In the genomic region with DNA sequence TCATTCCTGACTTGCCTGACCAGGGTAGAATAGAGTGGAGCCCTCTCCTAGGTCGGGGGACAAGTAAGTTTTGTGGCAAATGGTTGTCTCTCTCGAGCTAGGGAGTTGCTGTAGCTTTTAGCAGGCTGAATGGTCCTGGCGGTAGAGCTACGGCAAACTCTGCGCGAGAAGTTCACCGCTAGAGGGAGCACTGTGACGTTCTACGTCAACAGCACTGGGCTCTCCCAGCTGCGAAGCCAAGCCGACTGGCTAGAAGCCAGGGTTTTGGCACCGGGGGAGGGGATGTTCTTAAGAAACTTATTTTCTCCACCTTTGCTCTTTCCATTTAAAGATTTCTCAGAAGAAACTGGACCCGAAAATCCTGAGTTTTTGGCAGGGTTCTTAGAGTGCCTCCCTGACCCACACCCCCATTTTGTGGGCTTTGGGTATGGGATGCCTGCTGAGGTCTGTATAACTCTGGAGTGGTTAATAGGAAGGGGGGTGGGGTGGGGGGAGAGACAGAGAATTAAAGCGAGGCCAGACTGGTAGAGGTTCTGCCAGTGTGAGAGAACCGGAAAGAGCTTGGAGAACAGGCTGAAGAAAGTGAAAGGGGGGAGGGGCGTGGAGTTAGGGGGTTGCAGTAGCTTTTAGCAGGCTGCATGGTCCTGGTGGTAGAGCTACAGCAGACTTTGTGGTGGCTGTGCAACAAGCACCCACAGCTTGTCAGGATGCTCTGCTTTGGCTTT, we compare ENCODE assay signal across 8 mouse cellular contexts. TPM values are rescaled to one million over a fixed set of nuclear protein-coding genes. Genes with fewer than 3 reads are reported as not detected.
DNase-seq lines count a peak whose midpoint lies in the region; ATAC-seq and TF ChIP-seq lines count a peak whose summit lies in the region.

No protein-coding gene starts in this region.

- DNase-seq in CD4-positive, CD25-positive, alpha-beta regulatory T cell, adult 2 months (ENCODE audit: low read depth, low spot score): peak; percentile 15
- DNase-seq in embryonic facial prominence, embryonic 14.5 days (ENCODE audit: low spot score): peak; percentile 96
- peak; percentile 65 to 77 for DNase-seq in heart, adult 2 months
- DNase-seq in kidney, adult 18-20 months: peak; percentile 84
- peak; percentile 81 to 86 for DNase-seq in left cerebral cortex, postnatal 36 days (ENCODE audit: low spot score in 2 of 2)
- peak; percentile 1 for DNase-seq in splenic B cell, adult 2 months (ENCODE audit: low read depth, low spot score)

- 6% methylated on average over 16 of the region's 16 CpGs for WGBS in embryonic facial prominence, embryonic 14.5 days
- 8% methylated on average over 16 of the region's 16 CpGs for WGBS in heart, adult 2 months
- WGBS in midbrain, embryonic 12.5 days: 6% methylated on average over 16 of the region's 16 CpGs

- no peak overlapping the region; the same call in 1 of the 2 replicates for H3K4me3 ChIP-seq in embryonic facial prominence, embryonic 14.5 days (ENCODE audit: low read depth, low read length)
- H3K4me3 ChIP-seq in heart, adult 2 months: no peak overlapping the region
- H3K4me3 ChIP-seq in midbrain, embryonic 12.5 days: no peak overlapping the region

- TF ChIP-seq POLR2A in heart, adult 2 months (IDR thresholded peaks at IDR 0.05; ENCODE audit: insufficient read depth, low read depth, low read length): no peak

- no peak for TF ChIP-seq EP300 in heart, adult 2 months (IDR thresholded peaks at IDR 0.05; ENCODE audit: insufficient read depth, low read depth, low read length)

- H3K9me3 ChIP-seq in embryonic facial prominence, embryonic 14.5 days (ENCODE audit: control insufficient read depth, low read length): no peaks in the 10 kb centered on the region
- no peaks in the 10 kb centered on the region for H3K9me3 ChIP-seq in midbrain, embryonic 12.5 days

- no peaks in the 10 kb centered on the region for H3K36me3 ChIP-seq in embryonic facial prominence, embryonic 14.5 days (ENCODE audit: control insufficient read depth, insufficient read depth, low read length)
- no peaks in the 10 kb centered on the region for H3K36me3 ChIP-seq in heart, adult 2 months (ENCODE audit: control insufficient read depth, insufficient read depth, low read length)
- no peaks in the 10 kb centered on the region for H3K36me3 ChIP-seq in midbrain, embryonic 12.5 days
- no peaks in the 10 kb centered on the region for H3K36me3 ChIP-seq in splenic B cell, adult 2 months (ENCODE audit: control insufficient read depth, insufficient read depth, low read length, poor library complexity, severe bottlenecking)

- H3K27ac ChIP-seq in embryonic facial prominence, embryonic 14.5 days (replicated peaks; ENCODE audit: low read depth, low read length): no peak overlapping the region; the same call in 1 of the 2 replicates
- no peak overlapping the region for H3K27ac ChIP-seq in heart, adult 2 months
- no peak overlapping the region for H3K27ac ChIP-seq in midbrain, embryonic 12.5 days (replicated peaks)

- peaks cover 18% of the 10 kb centered on the region for H3K4me1 ChIP-seq in embryonic facial prominence, embryonic 14.5 days (ENCODE audit: control insufficient read depth, insufficient read depth, low read length)
- H3K4me1 ChIP-seq in heart, adult 2 months (ENCODE audit: control insufficient read depth, insufficient read depth, low read length): no peaks in the 10 kb centered on the region
- H3K4me1 ChIP-seq in midbrain, embryonic 12.5 days: peaks cover 5% of the 10 kb centered on the region

- H3K4me2 ChIP-seq in embryonic facial prominence, embryonic 14.5 days (ENCODE audit: low read depth, low read length): peak overlapping the region; percentile 52
- peak overlapping the region; percentile 37 for H3K4me2 ChIP-seq in midbrain, embryonic 12.5 days (replicated peaks)

- no peaks in the 10 kb centered on the region for H3K27me3 ChIP-seq in embryonic facial prominence, embryonic 14.5 days (replicated peaks; ENCODE audit: control insufficient read depth, insufficient read depth, low read length)
- no peaks in the 10 kb centered on the region for H3K27me3 ChIP-seq in heart, adult 2 months (ENCODE audit: control insufficient read depth, insufficient read depth, low read length)
- 0 out of 2 replicates have a peak, but pooled peaks cover 4% of the 10 kb centered on the region for H3K27me3 ChIP-seq in midbrain, embryonic 12.5 days
- H3K27me3 ChIP-seq in splenic B cell, adult 2 months (ENCODE audit: control insufficient read depth, insufficient read depth, low read length, poor library complexity, severe bottlenecking): no peaks in the 10 kb centered on the region

- TF ChIP-seq CTCF in heart, adult 2 months (IDR thresholded peaks at IDR 0.05): peak; percentile 85

- 0 out of 2 replicates have a peak overlapping the region, but pooled peaks have one; percentile 4 for H3K9ac ChIP-seq in embryonic facial prominence, embryonic 14.5 days (ENCODE audit: low read depth, low read length)
- H3K9ac ChIP-seq in heart, adult 2 months (ENCODE audit: low read depth, low read length): no peak overlapping the region
- no peak overlapping the region for H3K9ac ChIP-seq in midbrain, embryonic 12.5 days (replicated peaks)

- intact Hi-C loops in heart, adult 2 months (cut with DNase I): loop anchor here (2.0 to 5.0 kb wide), 2 partner anchors 36 to 163 kb away; a partner anchor contains a TSS
- intact Hi-C loops in left cerebral cortex, postnatal 36 days (cut with DNase I): no loop called here

- H3K79me2 ChIP-seq in heart, adult 2 months (replicated peaks; ENCODE audit: control insufficient read depth, insufficient read depth, low read length): no peaks in the 10 kb centered on the region

- no peak for ATAC-seq in CD4-positive, CD25-positive, alpha-beta regulatory T cell, adult 4 months
- ATAC-seq in embryonic facial prominence, embryonic 14.5 days (ENCODE audit: low read depth): peak; percentile 92
- ATAC-seq in midbrain, embryonic 12.5 days (ENCODE audit: low FRiP score, low read depth): peak; percentile 92

RNA-seq across cellular contexts. Expression of a gene that starts 35.1 kb away (rescaled TPM):
- polyA plus RNA-seq in CD4-positive, CD25-positive, alpha-beta regulatory T cell, adult 4 months (2017; shearing (Covaris generic)): under 1 TPM; 0.22 to 0.32 TPM
- polyA plus RNA-seq in embryonic facial prominence, embryonic 14.5 days (2014; fragmentation: Nextera tagmentation; extraction: Ambion mirVana): 3.6 and 3.7 TPM in 2 replicates
- total RNA-seq in heart, adult 2 months (2021): under 1 TPM; 0.41 to 0.42 TPM
- 0.47 and 0.57 TPM in 2 replicates for polyA plus RNA-seq in heart, adult 2 months (2012; rRNA removed)
- 10 to 100 TPM; 39.8 to 51.9 TPM for total RNA-seq in left cerebral cortex, postnatal 36 days (2021)
- 3.3 and 4.1 TPM in 2 replicates for polyA plus RNA-seq in midbrain, embryonic 12.5 days (2016; fragmentation: Nextera tagmentation; extraction: Ambion mirVana)

Comparison
In these comparisons a context has a peak if more than half of its experiments do, and no peak if none do; other contexts are left out.
1. DNase-seq: peak in every context shown above with its lines; median percentile 96 in embryonic facial prominence, embryonic 14.5 days; 84 in kidney, adult 18-20 months; 84 in left cerebral cortex, postnatal 36 days; 71 in heart, adult 2 months; 15 in CD4-positive, CD25-positive, alpha-beta regulatory T cell, adult 2 months; 1 in splenic B cell, adult 2 months.